Mouse (Mus musculus) embryonic facial prominence, embryonic 14.5 days (tissue): Measurements from ENCODE around the gene Trpm4. TPM values are rescaled to one million over a fixed set of nuclear protein-coding genes. Genes with fewer than 3 reads are reported as not detected.
A peak's percentile ranks its signal among the peaks of the same experiment; 100 is the strongest.

Experiments
- ATAC-seq: fragments of 200-750 bp; cut with Nextera tagmentation; 2 replicates; pipeline ENCODE4 v1.8.0; 2017; ENCODE audit warnings: low read depth, moderate number of reproducible peaks, moderate TSS enrichment
- DNase-seq: peaks from one replicate; pipeline ENCODE4 v3.0.0-alpha.2; 2015; ENCODE audit warnings: low spot score
- H3K27ac ChIP-seq: fragments of 300-500 bp; sonication (generic); replicated peaks from 2 replicates; pipeline ENCODE4 v1.5.1; 2014; ENCODE audit warnings: low read depth, mild to moderate bottlenecking, low read length, moderate library complexity
- H3K27me3 ChIP-seq: fragments of 300-500 bp; sonication (generic); replicated peaks from 2 replicates; pipeline ENCODE4 v1.6.1; 2014; ENCODE audit warnings: low read length; ENCODE audit not compliant: control insufficient read depth, insufficient read depth
- H3K36me3 ChIP-seq: fragments of 300-500 bp; sonication (generic); 2 replicates; pipeline ENCODE4 v1.6.1; 2014; ENCODE audit warnings: low read length, mixed read lengths; ENCODE audit not compliant: control insufficient read depth, insufficient read depth
- H3K4me1 ChIP-seq: fragments of 300-500 bp; sonication (generic); 2 replicates; pipeline ENCODE4 v1.6.1; 2014; ENCODE audit warnings: antibody characterized with exemption, low read length; ENCODE audit not compliant: control insufficient read depth, insufficient read depth
- H3K4me2 ChIP-seq: fragments of 300-500 bp; sonication (generic); 2 replicates; pipeline ENCODE4 v1.6.1; 2014; ENCODE audit warnings: low read depth, mild to moderate bottlenecking, low read length, moderate library complexity, mixed read lengths
- H3K4me3 ChIP-seq: fragments of 300-500 bp; sonication (generic); 2 replicates; pipeline ENCODE4 v1.5.1; 2014; ENCODE audit warnings: low read depth, mild to moderate bottlenecking, low read length
- H3K9ac ChIP-seq: fragments of 300-500 bp; sonication (generic); 2 replicates; pipeline ENCODE4 v1.6.1; 2014; ENCODE audit warnings: low read depth, mild to moderate bottlenecking, low read length, moderate library complexity, mixed read lengths
- H3K9me3 ChIP-seq: fragments of 300-500 bp; sonication (generic); 2 replicates; pipeline ENCODE4 v1.6.1; 2016; ENCODE audit warnings: low read length; ENCODE audit not compliant: control insufficient read depth
- WGBS: fragments of 180-500 bp; shearing (Covaris S2); extraction: QIAGEN DNeasy Blood & Tissue Kit; methylation state at CpG from one replicate; pipeline ENCODE4 v1.1.7; 2014; 5-methylcytosine and 5-hydroxymethylcytosine counted together
- polyA plus RNA-seq: library from polyadenylated mRNA; unstranded; fragments of >200 nt; fragmentation: Nextera tagmentation; extraction: Ambion mirVana; gene quantifications from 2 replicates; pipeline ENCODE4 v1.2.1, GENCODE M21; 2014

The Trpm4 gene
- polyA plus RNA-seq, 1 experiment from 2014 or later: 16.6 TPM

GRCm38 (mm10) chr7:45331502-45331901, 2.1 kb downstream of the Trpm4 start:
- no peak for ATAC-seq
- 78% methylated on average over 6 of the region's 6 CpGs for WGBS
- H3K4me2 ChIP-seq: no peak overlapping the region
- no peak overlapping the region for H3K27ac ChIP-seq
- H3K4me1 ChIP-seq: peaks cover 20% of the 10 kb centered on the region
- H3K27me3 ChIP-seq: no peaks in the 10 kb centered on the region
- H3K4me3 ChIP-seq: no peak overlapping the region
- H3K9me3 ChIP-seq: no peaks in the 10 kb centered on the region
- peaks cover 3% of the 10 kb centered on the region; the same call in 1 of the 2 replicates for H3K36me3 ChIP-seq
- no peak for DNase-seq
- H3K9ac ChIP-seq: no peak overlapping the region

- Histone ChIP-seq H3K27me3 (no peaks in the 10 kb centered on the region), H3K9ac (peak overlapping the region; percentile 40; the same call in 1 of the 2 replicates), H3K36me3 (peaks cover 18% of the 10 kb centered on the region), H3K27ac (0 out of 2 replicates have a peak overlapping the region, but pooled peaks have one; percentile 10), H3K4me1 (peaks cover 7% of the 10 kb centered on the region; the same call in 1 of the 2 replicates), H3K9me3 (peaks cover 3% of the 10 kb centered on the region; the same call in 1 of the 2 replicates), H3K4me2 (no peak overlapping the region), H3K4me3 (no peak overlapping the region)
- no peak for ATAC-seq
- no peak for DNase-seq
- 78% methylated on average over 11 of the region's 13 CpGs for WGBS
Observed at GRCm38 (mm10) chr7:45328841-45329475, 4.6 kb downstream of the Trpm4 start.

- Histone ChIP-seq H3K27ac (no peak overlapping the region), H3K4me2 (no peak overlapping the region), H3K9me3 (peaks cover 3% of the 10 kb centered on the region; the same call in 1 of the 2 replicates), H3K36me3 (peaks cover 38% of the 10 kb centered on the region), H3K4me1 (no peaks in the 10 kb centered on the region), H3K27me3 (no peaks in the 10 kb centered on the region), H3K9ac (no peak overlapping the region), H3K4me3 (no peak overlapping the region)
- DNase-seq: no peak
- no peak for ATAC-seq
Observed at GRCm38 (mm10) chr7:45325800-45326199, 7.8 kb downstream of the Trpm4 start.

GRCm38 (mm10) chr7:45323069-45323468, 10.5 kb downstream of the Trpm4 start:
- DNase-seq: no peak
- peaks cover 50% of the 10 kb centered on the region for H3K36me3 ChIP-seq

GRCm38 (mm10) chr7:45322245-45322644, 11.3 kb downstream of the Trpm4 start:
- DNase-seq: no peak
- no peak overlapping the region for H3K4me2 ChIP-seq
- H3K4me3 ChIP-seq: no peak overlapping the region
- H3K27ac ChIP-seq: no peak overlapping the region
- H3K4me1 ChIP-seq: no peaks in the 10 kb centered on the region
- peaks cover 58% of the 10 kb centered on the region for H3K36me3 ChIP-seq
- no peak for ATAC-seq
- H3K9ac ChIP-seq: no peak overlapping the region
- H3K9me3 ChIP-seq: peaks cover 3% of the 10 kb centered on the region; the same call in 1 of the 2 replicates
- H3K27me3 ChIP-seq: no peaks in the 10 kb centered on the region
- WGBS: 96% methylated on average over 4 of the region's 4 CpGs

More at GRCm38 (mm10) chr7:45323069-45323468, 10.5 kb downstream of the Trpm4 start:
- no peak for ATAC-seq
- Histone ChIP-seq H3K4me3 (no peak overlapping the region), H3K27ac (no peak overlapping the region), H3K4me2 (no peak overlapping the region), H3K9me3 (peaks cover 3% of the 10 kb centered on the region; the same call in 1 of the 2 replicates), H3K27me3 (no peaks in the 10 kb centered on the region), H3K9ac (no peak overlapping the region), H3K4me1 (no peaks in the 10 kb centered on the region)
- 94% methylated on average over 5 of the region's 5 CpGs for WGBS

GRCm38 (mm10) chr7:45316536-45316935, 17.0 kb downstream of the Trpm4 start:
- ATAC-seq: no peak

GRCm38 (mm10) chr7:45315182-45315701, 18.3 kb downstream of the Trpm4 start:
- DNase-seq (no peak), ATAC-seq (no peak)
- H3K36me3 ChIP-seq: peaks cover 49% of the 10 kb centered on the region

More at GRCm38 (mm10) chr7:45316536-45316935, 17.0 kb downstream of the Trpm4 start:
- 88% methylated on average over 14 of the region's 14 CpGs for WGBS
- no peaks in the 10 kb centered on the region for H3K9me3 ChIP-seq
- peaks cover 15% of the 10 kb centered on the region for H3K4me1 ChIP-seq
- H3K27me3 ChIP-seq: no peaks in the 10 kb centered on the region
- peaks cover 53% of the 10 kb centered on the region for H3K36me3 ChIP-seq
- H3K27ac ChIP-seq: no peak overlapping the region
- H3K4me2 ChIP-seq: no peak overlapping the region
- no peak for DNase-seq
- no peak overlapping the region for H3K4me3 ChIP-seq
- no peak overlapping the region for H3K9ac ChIP-seq

GRCm38 (mm10) chr7:45313495-45313894, 20.1 kb downstream of the Trpm4 start:
- H3K9me3 ChIP-seq: no peaks in the 10 kb centered on the region
- peak overlapping the region; percentile 63; the same call in 1 of the 2 replicates for H3K27ac ChIP-seq
- H3K4me3 ChIP-seq: no peak overlapping the region
- H3K27me3 ChIP-seq: no peaks in the 10 kb centered on the region
- peak; percentile 47; the same call in 1 of the 2 replicates for ATAC-seq
- WGBS: 22% methylated on average over 9 of the region's 9 CpGs
- peak; percentile 53 for DNase-seq
- H3K36me3 ChIP-seq: peaks cover 45% of the 10 kb centered on the region
- peaks cover 15% of the 10 kb centered on the region for H3K4me1 ChIP-seq
- no peak overlapping the region; the same call in 1 of the 2 replicates for H3K9ac ChIP-seq
- H3K4me2 ChIP-seq: peak overlapping the region; percentile 19; the same call in 1 of the 2 replicates

More at GRCm38 (mm10) chr7:45315182-45315701, 18.3 kb downstream of the Trpm4 start:
- H3K9me3 ChIP-seq: no peaks in the 10 kb centered on the region
- no peak overlapping the region for H3K4me3 ChIP-seq
- no peak overlapping the region for H3K4me2 ChIP-seq
- H3K4me1 ChIP-seq: peaks cover 15% of the 10 kb centered on the region
- no peak overlapping the region for H3K27ac ChIP-seq
- no peaks in the 10 kb centered on the region for H3K27me3 ChIP-seq
- WGBS: 79% methylated on average over 10 of the region's 10 CpGs
- no peak overlapping the region for H3K9ac ChIP-seq
